Mouse (Mus musculus): ENCODE measurements around the gene Swap70.

The Swap70 gene

GRCm38 (mm10) chr7:110277734-110278245, 56.3 kb downstream of the Swap70 start:
- DNase-seq: no peak

- no peak for DNase-seq
Observed at GRCm38 (mm10) chr7:110279183-110279582, 57.7 kb downstream of the Swap70 start.

GRCm38 (mm10) chr7:110281435-110282256, 60.1 kb downstream of the Swap70 start:
- DNase-seq: no peak

GRCm38 (mm10) chr7:110282797-110283196, 61.3 kb downstream of the Swap70 start:
- DNase-seq: no peak

- DNase-seq: no peak
Observed at GRCm38 (mm10) chr7:110283484-110284275, 62.2 kb downstream of the Swap70 start.

- DNase-seq: no peak
Observed at GRCm38 (mm10) chr7:110285076-110285848, 63.8 kb downstream of the Swap70 start.

GRCm38 (mm10) chr7:110285849-110286151, 64.3 kb downstream of the Swap70 start:
- DNase-seq: no peak

GRCm38 (mm10) chr7:110286198-110286732, 64.8 kb downstream of the Swap70 start:
- DNase-seq: peak; percentile 55 to 61

- peak; percentile 60 to 81 for DNase-seq
Observed at GRCm38 (mm10) chr7:110286838-110287475, 65.4 kb downstream of the Swap70 start.

GRCm38 (mm10) chr7:110287476-110288071, 66.1 kb downstream of the Swap70 start:
- DNase-seq: no peak

GRCm38 (mm10) chr7:110288191-110288604, 66.7 kb downstream of the Swap70 start:
- no peak for DNase-seq

GRCm38 (mm10) chr7:110288731-110289191, 67.2 kb downstream of the Swap70 start:
- DNase-seq: no peak

- DNase-seq: no peak
Observed at GRCm38 (mm10) chr7:110289647-110290046, 68.1 kb downstream of the Swap70 start.

GRCm38 (mm10) chr7:110296889-110297603, 75.5 kb downstream of the Swap70 start:
- DNase-seq: no peak

GRCm38 (mm10) chr7:110297611-110298010, 76.1 kb downstream of the Swap70 start:
- DNase-seq: no peak

GRCm38 (mm10) chr7:110298090-110298489, 76.6 kb downstream of the Swap70 start:
- DNase-seq: no peak

- DNase-seq: no peak
Observed at GRCm38 (mm10) chr7:110298739-110299410, 77.4 kb downstream of the Swap70 start.

- DNase-seq: no peak
Observed at GRCm38 (mm10) chr7:110302886-110303285, 81.4 kb downstream of the Swap70 start.

- no peak for DNase-seq
Observed at GRCm38 (mm10) chr7:110305486-110305885, 84.0 kb downstream of the Swap70 start.

- no peak for DNase-seq
Observed at GRCm38 (mm10) chr7:110306281-110306680, 84.8 kb downstream of the Swap70 start.

Measured in spleen, adult 18-20 months (tissue).